Mouse (Mus musculus): Measurements from ENCODE around the gene Cmss1. TPM values are rescaled to one million over a fixed set of nuclear protein-coding genes. Genes with fewer than 3 reads are reported as not detected.

The Cmss1 gene
- polyA plus RNA-seq, 1 experiment from 2014 or later, result 58.3 TPM

- Histone ChIP-seq H3K9ac (ENCODE audit: low read length) (no peak overlapping the region), H3K9me3 (ENCODE audit: control insufficient read depth, low read length) (no peaks in the 10 kb centered on the region), H3K4me3 (ENCODE audit: low read depth, low read length) (no peak overlapping the region), H3K36me3 (ENCODE audit: control insufficient read depth, insufficient read depth, low read length) (no peaks in the 10 kb centered on the region), H3K27me3 (ENCODE audit: control insufficient read depth, insufficient read depth, low read length) (no peaks in the 10 kb centered on the region), H3K4me2 (ENCODE audit: low read depth, severe bottlenecking) (no peak overlapping the region), H3K4me1 (ENCODE audit: control insufficient read depth, insufficient read depth, low read length) (peaks cover 18% of the 10 kb centered on the region), H3K27ac (replicated peaks; ENCODE audit: low read depth, low read length) (no peak overlapping the region)
- ATAC-seq (ENCODE audit: insufficient number of reproducible peaks, low FRiP score, low TSS enrichment, low read depth) (0 out of 2 replicates have a peak, but pooled peaks have one; percentile 53), DNase-seq (ENCODE audit: low spot score) (no peak)
- WGBS, result 77% methylated on average over 8 of the region's 8 CpGs
These were observed 152.4 kb downstream of the Cmss1 start for GRCm38 (mm10) chr16:57454106-57454763.

- no peak for DNase-seq (ENCODE audit: low spot score)
- H3K36me3 ChIP-seq (ENCODE audit: control insufficient read depth, insufficient read depth, low read length), result no peaks in the 10 kb centered on the region
- no peak overlapping the region for H3K4me2 ChIP-seq (ENCODE audit: low read depth, severe bottlenecking)
- no peak for ATAC-seq (ENCODE audit: insufficient number of reproducible peaks, low FRiP score, low TSS enrichment, low read depth)
- no peak overlapping the region for H3K27ac ChIP-seq (replicated peaks; ENCODE audit: low read depth, low read length)
- H3K9me3 ChIP-seq (ENCODE audit: control insufficient read depth, low read length), result no peaks in the 10 kb centered on the region
- H3K4me1 ChIP-seq (ENCODE audit: control insufficient read depth, insufficient read depth, low read length), result peaks cover 18% of the 10 kb centered on the region
- no peak overlapping the region for H3K9ac ChIP-seq (ENCODE audit: low read length)
- H3K27me3 ChIP-seq (ENCODE audit: control insufficient read depth, insufficient read depth, low read length), result no peaks in the 10 kb centered on the region
- H3K4me3 ChIP-seq (ENCODE audit: low read depth, low read length), result no peak overlapping the region
- WGBS, result 65% methylated on average over 7 of the region's 7 CpGs
These were observed 153.7 kb downstream of the Cmss1 start for GRCm38 (mm10) chr16:57453009-57453408.

GRCm38 (mm10) chr16:57445096-57446094 is 161.3 kb downstream of the Cmss1 start:
- peak overlapping the region; percentile 16; the same call in 1 of the 2 replicates for H3K27ac ChIP-seq (replicated peaks; ENCODE audit: low read depth, low read length)
- H3K4me3 ChIP-seq (ENCODE audit: low read depth, low read length), result no peak overlapping the region
- no peaks in the 10 kb centered on the region for H3K27me3 ChIP-seq (ENCODE audit: control insufficient read depth, insufficient read depth, low read length)
- H3K4me1 ChIP-seq (ENCODE audit: control insufficient read depth, insufficient read depth, low read length), result peaks cover 16% of the 10 kb centered on the region
- 47% methylated on average over 10 of the region's 10 CpGs for WGBS
- no peaks in the 10 kb centered on the region for H3K9me3 ChIP-seq (ENCODE audit: control insufficient read depth, low read length)
- no peaks in the 10 kb centered on the region for H3K36me3 ChIP-seq (ENCODE audit: control insufficient read depth, insufficient read depth, low read length)
- no peak overlapping the region for H3K4me2 ChIP-seq (ENCODE audit: low read depth, severe bottlenecking)
- ATAC-seq (ENCODE audit: insufficient number of reproducible peaks, low FRiP score, low TSS enrichment, low read depth) (peak; percentile 64), DNase-seq (ENCODE audit: low spot score) (peak; percentile 66)
- no peak overlapping the region for H3K9ac ChIP-seq (ENCODE audit: low read length)

- Histone ChIP-seq H3K36me3 (ENCODE audit: control insufficient read depth, insufficient read depth, low read length) (no peaks in the 10 kb centered on the region), H3K4me1 (ENCODE audit: control insufficient read depth, insufficient read depth, low read length) (peaks cover 17% of the 10 kb centered on the region), H3K4me3 (ENCODE audit: low read depth, low read length) (no peak overlapping the region), H3K27ac (replicated peaks; ENCODE audit: low read depth, low read length) (no peak overlapping the region), H3K9me3 (ENCODE audit: control insufficient read depth, low read length) (no peaks in the 10 kb centered on the region), H3K4me2 (ENCODE audit: low read depth, severe bottlenecking) (no peak overlapping the region), H3K27me3 (ENCODE audit: control insufficient read depth, insufficient read depth, low read length) (no peaks in the 10 kb centered on the region), H3K9ac (ENCODE audit: low read length) (no peak overlapping the region)
- ATAC-seq (ENCODE audit: insufficient number of reproducible peaks, low FRiP score, low TSS enrichment, low read depth) (no peak), DNase-seq (ENCODE audit: low spot score) (no peak)
- WGBS, result 43% methylated on average over 10 of the region's 10 CpGs
These were observed 165.8 kb downstream of the Cmss1 start for GRCm38 (mm10) chr16:57440706-57441437.

GRCm38 (mm10) chr16:57439206-57439605 is 167.5 kb downstream of the Cmss1 start:
- Histone ChIP-seq H3K9me3 (ENCODE audit: control insufficient read depth, low read length) (no peaks in the 10 kb centered on the region), H3K36me3 (ENCODE audit: control insufficient read depth, insufficient read depth, low read length) (no peaks in the 10 kb centered on the region), H3K27me3 (ENCODE audit: control insufficient read depth, insufficient read depth, low read length) (no peaks in the 10 kb centered on the region), H3K27ac (replicated peaks; ENCODE audit: low read depth, low read length) (no peak overlapping the region), H3K4me1 (ENCODE audit: control insufficient read depth, insufficient read depth, low read length) (peaks cover 9% of the 10 kb centered on the region), H3K4me3 (ENCODE audit: low read depth, low read length) (no peak overlapping the region), H3K4me2 (ENCODE audit: low read depth, severe bottlenecking) (no peak overlapping the region), H3K9ac (ENCODE audit: low read length) (no peak overlapping the region)
- no peak for DNase-seq (ENCODE audit: low spot score)
- ATAC-seq (ENCODE audit: insufficient number of reproducible peaks, low FRiP score, low TSS enrichment, low read depth), result no peak
- WGBS, result 82% methylated on average over 11 of the region's 11 CpGs

- no peaks in the 10 kb centered on the region for H3K36me3 ChIP-seq (ENCODE audit: control insufficient read depth, insufficient read depth, low read length)
- no peak for ATAC-seq (ENCODE audit: insufficient number of reproducible peaks, low FRiP score, low TSS enrichment, low read depth)
- no peaks in the 10 kb centered on the region for H3K9me3 ChIP-seq (ENCODE audit: control insufficient read depth, low read length)
- H3K27me3 ChIP-seq (ENCODE audit: control insufficient read depth, insufficient read depth, low read length), result no peaks in the 10 kb centered on the region
- H3K4me1 ChIP-seq (ENCODE audit: control insufficient read depth, insufficient read depth, low read length), result peaks cover 9% of the 10 kb centered on the region
- no peak for DNase-seq (ENCODE audit: low spot score)
- H3K4me2 ChIP-seq (ENCODE audit: low read depth, severe bottlenecking), result no peak overlapping the region
- H3K9ac ChIP-seq (ENCODE audit: low read length), result no peak overlapping the region
- peak overlapping the region; percentile 16; the same call in 1 of the 2 replicates for H3K27ac ChIP-seq (replicated peaks; ENCODE audit: low read depth, low read length)
- no peak overlapping the region for H3K4me3 ChIP-seq (ENCODE audit: low read depth, low read length)
- WGBS, result 44% methylated on average over 5 of the region's 5 CpGs
These were observed 168.4 kb downstream of the Cmss1 start for GRCm38 (mm10) chr16:57438288-57438685.

- Histone ChIP-seq H3K27me3 (ENCODE audit: control insufficient read depth, insufficient read depth, low read length) (no peaks in the 10 kb centered on the region), H3K36me3 (ENCODE audit: control insufficient read depth, insufficient read depth, low read length) (no peaks in the 10 kb centered on the region), H3K9ac (ENCODE audit: low read length) (no peak overlapping the region), H3K9me3 (ENCODE audit: control insufficient read depth, low read length) (no peaks in the 10 kb centered on the region), H3K4me2 (ENCODE audit: low read depth, severe bottlenecking) (no peak overlapping the region), H3K4me1 (ENCODE audit: control insufficient read depth, insufficient read depth, low read length) (peaks cover 9% of the 10 kb centered on the region), H3K27ac (replicated peaks; ENCODE audit: low read depth, low read length) (no peak overlapping the region), H3K4me3 (ENCODE audit: low read depth, low read length) (no peak overlapping the region)
- WGBS, result 35% methylated on average over 11 of the region's 11 CpGs
- ATAC-seq (ENCODE audit: insufficient number of reproducible peaks, low FRiP score, low TSS enrichment, low read depth) (no peak), DNase-seq (ENCODE audit: low spot score) (no peak)
These were observed 169.0 kb downstream of the Cmss1 start for GRCm38 (mm10) chr16:57437523-57438287.

All from limb, embryonic 11.5 days (tissue).